Mouse (Mus musculus): Measurements from ENCODE around the gene Gm39566. TPM values are rescaled to one million over a fixed set of nuclear protein-coding genes. Genes with fewer than 3 reads are reported as not detected.

The Gm39566 gene
- polyA plus RNA-seq, 1 experiment from 2014 or later, result not detected

DNA sequence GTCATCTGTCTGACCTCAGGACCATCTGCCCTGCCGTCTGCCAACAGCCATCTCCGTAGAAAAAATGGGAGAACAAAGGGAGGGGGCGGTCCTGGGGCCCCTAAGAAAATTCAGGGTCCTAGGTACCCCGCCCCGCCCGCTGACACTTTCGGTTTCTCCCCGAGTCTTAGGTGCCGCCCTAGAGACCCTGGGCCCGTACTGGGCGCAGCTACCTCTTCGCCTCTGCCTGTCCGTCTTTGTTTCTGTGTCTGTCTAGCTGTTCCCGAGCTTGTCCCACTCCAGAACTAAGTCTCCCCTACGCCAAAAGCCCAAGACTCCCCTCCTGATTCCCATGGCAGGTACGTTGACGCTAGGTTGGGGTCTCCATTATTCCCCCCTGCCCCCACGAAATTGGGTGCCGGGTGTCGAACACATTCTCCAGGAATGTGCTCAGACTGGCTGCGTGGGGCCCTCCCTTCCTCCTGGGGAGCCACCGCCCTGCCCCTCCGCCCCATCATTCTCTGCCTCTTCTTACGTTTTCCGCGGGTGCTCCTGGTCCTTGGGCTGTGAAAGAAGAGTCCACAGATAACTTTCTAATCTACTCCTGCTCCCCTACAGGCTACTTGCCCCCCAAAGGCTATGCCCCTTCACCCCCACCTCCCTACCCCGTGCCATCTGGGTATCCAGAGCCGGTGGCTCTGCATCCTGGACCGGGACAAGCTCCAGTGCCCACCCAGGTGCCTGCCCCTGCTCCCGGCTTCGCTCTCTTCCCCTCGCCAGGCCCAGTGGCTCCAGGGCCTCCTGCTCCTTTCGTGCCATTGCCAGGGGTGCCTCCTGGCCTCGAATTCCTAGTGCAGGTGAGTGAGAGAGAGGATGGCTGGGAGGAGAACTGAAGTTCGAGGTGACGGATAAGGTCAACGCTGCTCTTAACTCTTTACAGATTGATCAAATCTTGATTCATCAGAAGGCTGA is 31.9 kb upstream of the Gm39566 start:
- Histone ChIP-seq H3K4me2 (peak overlapping the region; percentile 82), H3K9ac (peak overlapping the region; percentile 76), H3K9me3 (replicated peaks) (no peaks in the 10 kb centered on the region), H3K27ac (peak overlapping the region; percentile 97), H3K36me3 (peaks cover 37% of the 10 kb centered on the region), H3K27me3 (no peaks in the 10 kb centered on the region), H3K4me1 (replicated peaks) (peaks cover 29% of the 10 kb centered on the region), H3K4me3 (peak overlapping the region; percentile 88)
- ATAC-seq (replicated peaks; ENCODE audit: insufficient number of reproducible peaks, insufficient read depth, low FRiP score, low read depth), result peak; percentile 29
- WGBS, result 11% methylated on average over 37 of the region's 37 CpGs

DNA sequence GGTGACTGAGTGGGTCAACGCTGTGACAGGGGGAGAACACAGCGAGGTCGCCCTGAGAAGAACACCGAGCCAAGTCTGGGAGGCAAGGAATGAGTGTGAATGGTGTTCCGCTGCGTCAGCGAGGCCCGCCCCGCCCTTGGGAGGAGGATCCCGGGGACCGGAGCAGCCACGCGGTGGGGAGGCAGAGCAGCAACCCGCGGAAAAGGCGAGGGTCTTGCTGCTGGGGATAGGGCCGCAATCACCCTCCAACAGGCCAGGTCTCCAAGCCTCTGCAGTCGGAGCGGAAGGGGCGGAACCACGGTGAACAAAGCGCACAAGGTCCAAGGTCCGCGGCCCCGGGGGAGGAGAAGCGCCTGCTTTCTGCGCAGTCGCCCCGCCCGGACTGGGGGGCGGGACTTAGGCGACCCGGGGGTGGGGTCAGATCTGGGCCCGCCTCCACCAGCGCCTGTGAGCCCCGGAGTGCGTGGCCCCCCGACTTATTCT is 31.1 kb upstream of the Gm39566 start, which contains the start of gene Plscr3:
TSS of gene Plscr3 (plus strand) at position 179 of the 483 bp plus-strand sequence.
- Histone ChIP-seq H3K9me3 (replicated peaks) (no peaks in the 10 kb centered on the region), H3K9ac (peak within 1 kb of the TSS; percentile 76), H3K27ac (peak within 1 kb of the TSS; percentile 97), H3K4me2 (peak within 1 kb of the TSS; percentile 82), H3K4me3 (peak within 1 kb of the TSS; percentile 88), H3K36me3 (peaks cover 31% of the 10 kb centered on the region), H3K4me1 (replicated peaks) (peaks cover 29% of the 10 kb centered on the region), H3K27me3 (no peaks in the 10 kb centered on the region)
- WGBS, result under 1% methylated on average over 38 of the region's 38 CpGs
- peak; percentile 95 for ATAC-seq (replicated peaks; ENCODE audit: insufficient number of reproducible peaks, insufficient read depth, low FRiP score, low read depth)

DNA sequence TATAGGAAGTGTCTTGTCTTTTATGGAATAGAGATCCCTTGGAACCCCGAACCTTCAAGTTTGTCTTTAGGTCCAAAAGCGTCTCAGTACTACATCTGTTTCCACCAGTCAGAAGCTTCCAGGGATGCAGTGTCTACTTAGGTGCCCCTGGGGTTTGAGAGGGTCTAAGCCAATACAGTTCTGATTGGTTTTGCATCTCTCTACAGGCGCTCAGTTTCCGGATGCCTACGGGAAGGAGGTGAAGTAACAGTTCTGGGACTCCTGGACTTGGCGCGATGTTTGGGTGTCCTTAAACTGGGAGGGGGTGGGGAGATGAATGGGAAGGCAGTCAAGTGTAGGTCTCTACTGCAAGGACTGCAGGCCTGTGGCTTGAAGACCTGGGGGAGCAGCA is 23.6 kb upstream of the Gm39566 start:
- Histone ChIP-seq H3K27me3 (peaks cover 30% of the 10 kb centered on the region), H3K4me2 (peak overlapping the region; percentile 95), H3K4me1 (replicated peaks) (peaks cover 43% of the 10 kb centered on the region), H3K27ac (peak overlapping the region; percentile 85), H3K9me3 (replicated peaks) (no peaks in the 10 kb centered on the region), H3K4me3 (peak overlapping the region; percentile 72), H3K36me3 (no peaks in the 10 kb centered on the region), H3K9ac (peak overlapping the region; percentile 73)
- WGBS, result 2% methylated on average over 7 of the region's 7 CpGs
- no peak for ATAC-seq (replicated peaks; ENCODE audit: insufficient number of reproducible peaks, insufficient read depth, low FRiP score, low read depth)

DNA sequence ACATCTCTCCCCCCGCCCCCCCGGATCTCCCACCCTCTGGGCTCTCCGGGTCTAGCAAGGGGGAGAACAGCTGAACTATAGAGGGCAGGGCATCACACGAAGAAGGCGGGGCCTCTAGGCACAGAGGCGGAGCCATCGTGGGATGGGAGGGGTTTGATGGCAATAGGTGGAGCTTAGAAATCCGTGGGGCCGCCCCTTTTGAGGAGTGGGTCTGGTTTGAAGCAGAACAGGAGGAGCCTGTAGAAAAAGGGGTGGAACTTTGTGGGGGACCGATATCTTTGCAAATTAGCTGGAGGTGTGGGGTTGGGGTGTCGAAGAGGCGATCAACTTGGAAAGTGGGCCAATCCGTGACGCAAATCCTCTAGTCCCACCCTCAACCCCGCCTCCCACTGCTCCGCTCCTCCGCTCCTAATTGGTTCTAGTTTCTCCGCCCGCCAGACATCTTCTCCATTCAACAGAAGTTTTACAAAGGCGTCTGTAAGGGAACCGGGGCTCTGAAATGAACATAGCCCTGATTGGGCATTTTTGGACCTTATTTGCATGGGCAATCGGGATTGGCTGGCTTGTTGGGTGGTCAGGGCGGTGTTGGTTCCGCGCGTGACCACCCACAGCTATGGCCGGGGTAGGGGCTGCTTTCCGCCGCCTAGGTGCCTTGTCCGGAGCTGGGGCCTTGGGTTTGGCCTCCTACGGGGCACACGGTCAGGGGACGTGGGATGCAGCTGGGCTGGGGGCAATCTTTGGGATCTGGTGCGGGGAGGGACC is 23.0 kb upstream of the Gm39566 start, which contains the start of gene Tmem256:
TSS of gene Tmem256 (plus strand) at position 563 of the 762 bp plus-strand sequence.
- H3K9me3 ChIP-seq (replicated peaks), result no peaks in the 10 kb centered on the region
- H3K4me2 ChIP-seq, result peak within 1 kb of the TSS; percentile 95
- peaks cover 48% of the 10 kb centered on the region for H3K4me1 ChIP-seq (replicated peaks)
- peak within 1 kb of the TSS; percentile 72 for H3K4me3 ChIP-seq
- H3K36me3 ChIP-seq, result no peaks in the 10 kb centered on the region
- ATAC-seq (replicated peaks; ENCODE audit: insufficient number of reproducible peaks, insufficient read depth, low FRiP score, low read depth), result peak; percentile 91
- peak within 1 kb of the TSS; percentile 73 for H3K9ac ChIP-seq
- peaks cover 35% of the 10 kb centered on the region for H3K27me3 ChIP-seq
- H3K27ac ChIP-seq, result peak within 1 kb of the TSS; percentile 85
- WGBS, result under 1% methylated on average over 34 of the region's 34 CpGs

DNA sequence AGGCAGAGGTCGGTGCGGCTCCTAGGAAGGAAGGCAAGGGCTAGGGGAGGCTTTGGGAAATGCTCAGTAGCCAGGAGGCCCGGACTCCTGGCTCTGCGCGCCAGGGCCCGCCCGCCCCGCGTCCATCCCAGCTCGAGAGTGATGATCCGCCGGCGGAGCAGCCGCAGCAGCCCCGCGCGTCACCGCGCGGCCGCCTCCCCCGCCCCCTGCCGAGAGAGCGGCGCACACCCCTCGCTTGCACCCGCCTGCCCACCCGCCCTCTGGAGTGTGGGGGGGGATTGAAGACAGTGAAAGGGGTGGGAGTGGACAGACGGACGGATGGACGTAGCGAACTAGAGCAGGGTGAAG is 22.5 kb upstream of the Gm39566 start, which contains the start of gene Nlgn2:
TSS of gene Nlgn2 (minus strand) at position 181 of the 348 bp plus-strand sequence.
- WGBS, result under 1% methylated on average over 30 of the region's 32 CpGs
- peak within 1 kb of the TSS; percentile 85 for H3K27ac ChIP-seq
- H3K27me3 ChIP-seq, result peaks cover 41% of the 10 kb centered on the region
- H3K36me3 ChIP-seq, result no peaks in the 10 kb centered on the region
- peak within 1 kb of the TSS; percentile 72 for H3K4me3 ChIP-seq
- peak within 1 kb of the TSS; percentile 73 for H3K9ac ChIP-seq
- H3K4me2 ChIP-seq, result peak within 1 kb of the TSS; percentile 95
- ATAC-seq (replicated peaks; ENCODE audit: insufficient number of reproducible peaks, insufficient read depth, low FRiP score, low read depth), result peak; percentile 64; the same call in 1 of the 2 replicates
- no peaks in the 10 kb centered on the region for H3K9me3 ChIP-seq (replicated peaks)
- peaks cover 48% of the 10 kb centered on the region for H3K4me1 ChIP-seq (replicated peaks)

DNA sequence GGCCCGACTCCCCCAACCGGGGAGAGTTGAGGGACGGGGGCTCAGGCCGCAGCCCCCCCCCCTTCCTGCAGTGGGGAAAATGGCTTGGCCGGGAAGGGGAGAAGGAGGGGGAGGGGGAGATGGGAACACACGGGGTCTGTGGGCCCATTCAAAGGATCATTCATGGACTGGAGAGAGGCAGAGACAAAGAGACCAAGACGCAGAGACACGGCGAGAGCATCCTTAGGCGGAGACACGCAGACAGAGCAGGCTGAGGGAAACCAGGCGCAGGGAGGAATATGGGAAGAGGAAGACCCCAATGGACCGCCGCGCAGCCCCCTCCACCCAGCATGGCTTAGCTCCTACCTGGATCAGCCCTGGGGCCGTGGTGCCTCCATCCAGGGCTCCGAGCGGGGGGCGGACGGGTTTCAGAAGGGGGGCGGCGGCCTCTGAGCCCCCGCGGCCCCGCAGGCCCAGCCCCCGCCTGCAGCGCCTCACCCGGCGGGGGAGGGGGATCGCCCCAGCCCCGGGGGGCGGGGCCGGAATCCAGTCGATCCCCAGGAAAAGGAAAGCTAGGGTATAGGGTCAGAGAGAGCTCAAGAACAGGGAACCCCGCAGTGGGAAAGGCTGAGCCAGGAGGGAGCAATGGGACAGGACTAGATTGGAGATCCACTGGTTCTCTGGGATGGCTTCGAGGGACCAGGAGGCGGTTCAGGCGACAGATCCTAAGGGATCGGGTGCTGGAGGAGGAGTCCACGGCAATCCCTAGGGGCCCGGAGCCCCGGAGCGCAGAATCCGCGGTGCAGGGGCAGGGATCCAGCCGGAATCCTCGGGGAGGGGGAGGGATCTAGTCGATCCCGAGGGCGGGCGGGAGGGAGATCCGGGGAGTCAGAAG is 21.8 kb upstream of the Gm39566 start:
- H3K36me3 ChIP-seq, result no peaks in the 10 kb centered on the region
- peaks cover 48% of the 10 kb centered on the region for H3K4me1 ChIP-seq (replicated peaks)
- peak overlapping the region; percentile 95 for H3K4me2 ChIP-seq
- peak overlapping the region; percentile 60 for H3K27ac ChIP-seq
- H3K9ac ChIP-seq, result peak overlapping the region; percentile 70
- ATAC-seq (replicated peaks; ENCODE audit: insufficient number of reproducible peaks, insufficient read depth, low FRiP score, low read depth), result no peak
- peak overlapping the region; percentile 72 for H3K4me3 ChIP-seq
- H3K9me3 ChIP-seq (replicated peaks), result no peaks in the 10 kb centered on the region
- 2% methylated on average over 45 of the region's 52 CpGs for WGBS
- peaks cover 42% of the 10 kb centered on the region for H3K27me3 ChIP-seq

DNA sequence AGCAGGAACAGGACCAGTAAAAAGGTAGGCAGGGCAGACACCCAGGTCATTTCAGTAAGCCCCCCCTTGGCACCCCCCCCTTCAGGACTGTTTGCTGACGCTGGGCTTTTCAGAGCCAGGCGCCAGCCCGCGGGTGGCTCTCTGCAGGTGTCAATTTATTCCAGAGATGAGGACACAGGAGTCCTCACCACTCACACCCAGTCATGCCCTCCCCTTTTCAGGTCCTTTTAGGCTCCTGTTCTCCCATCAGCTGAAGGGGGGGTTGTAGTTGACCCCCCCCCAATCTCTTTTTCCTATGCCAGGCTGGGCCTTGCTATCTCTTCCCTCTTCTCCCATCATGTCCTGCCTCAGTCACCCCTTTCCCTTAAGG is 20.9 kb upstream of the Gm39566 start:
- WGBS, result 19% methylated on average over 4 of the region's 4 CpGs
- Histone ChIP-seq H3K36me3 (no peaks in the 10 kb centered on the region), H3K4me3 (peak overlapping the region; percentile 72), H3K27me3 (peaks cover 42% of the 10 kb centered on the region), H3K4me1 (replicated peaks) (peaks cover 48% of the 10 kb centered on the region), H3K9me3 (replicated peaks) (no peaks in the 10 kb centered on the region), H3K27ac (no peak overlapping the region), H3K9ac (no peak overlapping the region), H3K4me2 (peak overlapping the region; percentile 95)
- ATAC-seq (replicated peaks; ENCODE audit: insufficient number of reproducible peaks, insufficient read depth, low FRiP score, low read depth), result no peak

DNA sequence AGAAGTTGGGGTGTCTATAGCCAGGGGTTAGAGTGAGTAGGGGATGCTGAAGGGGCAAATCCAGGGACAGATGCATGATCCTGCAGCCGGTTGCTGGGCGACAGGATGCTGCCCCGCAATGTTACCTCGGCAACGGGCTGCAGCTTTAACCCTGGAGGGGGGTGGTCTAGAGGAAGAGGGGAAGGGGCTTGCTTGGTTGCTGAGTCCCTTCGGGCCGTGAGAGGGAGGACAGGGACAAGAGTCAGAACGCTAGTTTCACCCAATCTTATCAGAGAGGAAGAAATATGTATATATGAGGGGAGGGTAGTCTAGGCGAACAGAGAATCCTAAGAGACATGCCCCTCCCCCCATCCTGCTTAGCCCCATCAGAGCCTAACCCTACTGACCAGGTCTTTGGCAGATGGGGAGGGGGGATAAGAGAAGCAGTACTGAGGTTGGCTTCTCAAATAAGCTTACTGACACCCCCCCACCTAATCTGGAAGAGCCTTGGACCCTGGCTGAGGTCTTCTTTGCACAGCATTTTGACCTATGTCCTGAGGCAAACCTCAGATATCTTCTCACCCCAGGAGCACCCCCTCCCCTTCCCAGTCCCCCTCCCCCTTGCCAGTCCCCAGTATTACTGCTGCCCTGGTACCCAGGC is 20.3 kb upstream of the Gm39566 start:
- WGBS, result 18% methylated on average over 9 of the region's 9 CpGs
- peak overlapping the region; percentile 95 for H3K4me2 ChIP-seq
- H3K4me1 ChIP-seq (replicated peaks), result peaks cover 48% of the 10 kb centered on the region
- no peak overlapping the region for H3K27ac ChIP-seq
- no peak for ATAC-seq (replicated peaks; ENCODE audit: insufficient number of reproducible peaks, insufficient read depth, low FRiP score, low read depth)
- H3K9me3 ChIP-seq (replicated peaks), result no peaks in the 10 kb centered on the region
- no peak overlapping the region for H3K9ac ChIP-seq
- H3K4me3 ChIP-seq, result peak overlapping the region; percentile 72
- H3K27me3 ChIP-seq, result peaks cover 42% of the 10 kb centered on the region
- no peaks in the 10 kb centered on the region for H3K36me3 ChIP-seq

DNA sequence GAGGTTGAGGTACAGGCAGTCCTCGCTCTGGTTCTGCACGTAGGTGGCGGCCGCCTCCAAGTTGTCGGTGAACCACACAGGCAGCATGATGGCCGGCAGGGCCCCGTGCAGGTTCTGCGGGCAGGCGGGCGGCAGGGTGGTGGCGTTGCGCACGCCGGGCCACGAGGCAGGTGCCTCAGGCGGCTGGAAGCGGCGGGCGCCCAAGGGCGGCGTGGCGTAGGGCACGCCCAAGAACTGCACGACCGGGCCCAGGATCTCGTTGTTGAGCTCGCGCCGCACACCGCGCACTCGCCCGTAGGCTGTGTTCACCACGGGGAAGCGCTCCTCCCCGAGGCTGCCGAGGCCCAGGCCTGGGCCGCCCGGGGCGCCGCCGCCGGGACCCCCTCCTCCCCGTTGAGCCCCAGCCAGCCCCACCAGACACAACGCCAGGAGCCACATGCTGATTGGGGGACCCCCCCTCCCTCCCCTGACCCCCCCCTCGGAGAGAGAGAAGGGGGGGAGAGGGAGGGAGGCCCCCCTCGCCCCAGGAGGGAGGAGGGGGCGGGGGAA is 19.0 kb upstream of the Gm39566 start:
- H3K4me1 ChIP-seq (replicated peaks), result peaks cover 44% of the 10 kb centered on the region
- peak overlapping the region; percentile 49 for H3K4me3 ChIP-seq
- H3K9me3 ChIP-seq (replicated peaks), result no peaks in the 10 kb centered on the region
- H3K27ac ChIP-seq, result no peak overlapping the region
- peak overlapping the region; percentile 65 for H3K9ac ChIP-seq
- peaks cover 42% of the 10 kb centered on the region for H3K27me3 ChIP-seq
- ATAC-seq (replicated peaks; ENCODE audit: insufficient number of reproducible peaks, insufficient read depth, low FRiP score, low read depth), result no peak
- H3K4me2 ChIP-seq, result peak overlapping the region; percentile 92
- H3K36me3 ChIP-seq, result no peaks in the 10 kb centered on the region
- 8% methylated on average over 39 of the region's 48 CpGs for WGBS

DNA sequence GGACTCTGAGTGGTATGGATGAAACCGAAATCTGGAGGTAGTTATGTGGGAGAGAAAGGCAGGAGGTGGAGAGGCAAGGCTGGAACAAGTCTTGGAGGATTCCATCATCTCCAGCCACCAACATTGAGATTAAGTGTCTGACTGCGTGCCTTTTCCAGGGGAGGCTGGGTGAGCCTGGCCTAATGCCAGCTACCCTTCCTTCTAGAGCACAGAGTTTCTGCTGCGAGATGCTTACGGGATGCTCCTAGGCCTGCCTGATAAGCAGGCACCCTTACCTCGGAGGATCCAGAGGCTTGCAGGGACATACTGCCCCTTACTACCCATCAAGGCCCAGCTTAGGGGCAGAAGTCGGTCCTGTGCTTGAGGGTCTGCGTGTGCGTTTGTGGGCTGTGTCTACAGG is 18.5 kb upstream of the Gm39566 start:
- ATAC-seq (replicated peaks; ENCODE audit: insufficient number of reproducible peaks, insufficient read depth, low FRiP score, low read depth), result no peak
- H3K36me3 ChIP-seq, result no peaks in the 10 kb centered on the region
- H3K9me3 ChIP-seq (replicated peaks), result no peaks in the 10 kb centered on the region
- WGBS, result 38% methylated on average over 8 of the region's 8 CpGs
- peak overlapping the region; percentile 65 for H3K9ac ChIP-seq
- peaks cover 42% of the 10 kb centered on the region for H3K27me3 ChIP-seq
- peaks cover 41% of the 10 kb centered on the region for H3K4me1 ChIP-seq (replicated peaks)
- peak overlapping the region; percentile 49 for H3K4me3 ChIP-seq
- H3K4me2 ChIP-seq, result peak overlapping the region; percentile 92
- H3K27ac ChIP-seq, result no peak overlapping the region

Data from heart, embryonic 15.5 days (tissue).